Mouse (Mus musculus): ENCODE measurements around the gene Pou2f1. TPM values are rescaled to one million over a fixed set of nuclear protein-coding genes. Genes with fewer than 3 reads are reported as not detected.

The Pou2f1 gene
- polyA plus RNA-seq, 1 experiment from 2014 or later = 3.4 TPM

GRCm38 (mm10) chr1:165875520-165876284 lies 126.8 kb downstream of the Pou2f1 start:
- WGBS (ENCODE audit: insufficient replicate concordance) = 62% methylated on average over 6 of the region's 6 CpGs
- H3K9ac ChIP-seq (replicated peaks) = no peak overlapping the region
- no peak for TF ChIP-seq EP300 (IDR thresholded peaks at IDR 0.05; ENCODE audit: low read depth)
- TF ChIP-seq CTCF (IDR thresholded peaks at IDR 0.05; ENCODE audit: low read depth) = no peak
- H3K4me2 ChIP-seq (ENCODE audit: low read depth, low read length) = no peak overlapping the region
- DNase-seq = no peak
- no peaks in the 10 kb centered on the region for H3K4me1 ChIP-seq (ENCODE audit: insufficient read depth)
- H3K27me3 ChIP-seq (ENCODE audit: insufficient read depth, low read length) = no peaks in the 10 kb centered on the region
- H3K36me3 ChIP-seq (replicated peaks; ENCODE audit: insufficient read depth, low read length) = peaks cover 22% of the 10 kb centered on the region
- no peak overlapping the region for H3K27ac ChIP-seq (ENCODE audit: low read depth)
- H3K9me3 ChIP-seq (ENCODE audit: low read length) = no peaks in the 10 kb centered on the region
- no peak for ATAC-seq
- no peak overlapping the region for H3K4me3 ChIP-seq (ENCODE audit: low read depth, low read length)

- Histone ChIP-seq H3K9ac (replicated peaks) (no peak overlapping the region), H3K27ac (ENCODE audit: low read depth) (no peak overlapping the region), H3K4me2 (ENCODE audit: low read depth, low read length) (no peak overlapping the region), H3K27me3 (ENCODE audit: insufficient read depth, low read length) (no peaks in the 10 kb centered on the region), H3K36me3 (replicated peaks; ENCODE audit: insufficient read depth, low read length) (peaks cover 19% of the 10 kb centered on the region), H3K4me3 (ENCODE audit: low read depth, low read length) (no peak overlapping the region), H3K9me3 (ENCODE audit: low read length) (no peaks in the 10 kb centered on the region), H3K4me1 (ENCODE audit: insufficient read depth) (no peaks in the 10 kb centered on the region)
- ATAC-seq = no peak
- no peak for TF ChIP-seq CTCF (IDR thresholded peaks at IDR 0.05; ENCODE audit: low read depth)
- no peak for TF ChIP-seq EP300 (IDR thresholded peaks at IDR 0.05; ENCODE audit: low read depth)
- DNase-seq = no peak
- 67% methylated on average over 8 of the region's 8 CpGs for WGBS (ENCODE audit: insufficient replicate concordance)
Measured at GRCm38 (mm10) chr1:165874645-165875044, 127.8 kb downstream of the Pou2f1 start.

DNA sequence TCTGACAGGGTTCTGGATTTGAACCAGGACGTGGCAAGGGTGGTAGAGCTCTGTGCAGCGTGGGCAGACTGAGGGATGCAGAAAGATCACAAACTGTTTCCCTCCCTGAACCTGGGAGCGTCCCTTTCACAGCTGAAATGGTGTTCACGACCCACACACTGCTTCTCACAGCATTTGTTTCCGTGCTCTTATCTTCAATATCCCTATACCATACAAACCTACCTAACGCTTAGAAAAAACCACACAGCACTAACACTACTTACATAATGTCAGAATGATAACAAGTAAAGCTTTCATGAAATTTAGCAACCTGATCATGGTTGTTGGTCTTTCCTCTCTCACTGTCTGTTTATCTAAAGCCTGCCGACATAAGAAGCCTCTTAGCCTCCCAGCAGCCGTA lies 133.8 kb downstream of the Pou2f1 start:
- Histone ChIP-seq H3K9ac (replicated peaks) (no peak overlapping the region), H3K27ac (ENCODE audit: low read depth) (no peak overlapping the region), H3K4me2 (ENCODE audit: low read depth, low read length) (no peak overlapping the region), H3K36me3 (replicated peaks; ENCODE audit: insufficient read depth, low read length) (0 out of 2 replicates have a peak, but pooled peaks cover 2% of the 10 kb centered on the region), H3K9me3 (ENCODE audit: low read length) (no peaks in the 10 kb centered on the region), H3K27me3 (ENCODE audit: insufficient read depth, low read length) (no peaks in the 10 kb centered on the region), H3K4me1 (ENCODE audit: insufficient read depth) (0 out of 2 replicates have a peak, but pooled peaks cover 2% of the 10 kb centered on the region), H3K4me3 (ENCODE audit: low read depth, low read length) (no peak overlapping the region)
- DNase-seq = no peak
- WGBS (ENCODE audit: insufficient replicate concordance) = 55% methylated on average over 8 of the region's 8 CpGs
- TF ChIP-seq CTCF (IDR thresholded peaks at IDR 0.05; ENCODE audit: low read depth) (no peak), EP300 (IDR thresholded peaks at IDR 0.05; ENCODE audit: low read depth) (no peak)
- no peak for ATAC-seq

- TF ChIP-seq EP300 (IDR thresholded peaks at IDR 0.05; ENCODE audit: low read depth) (no peak), CTCF (IDR thresholded peaks at IDR 0.05; ENCODE audit: low read depth) (no peak)
- Histone ChIP-seq H3K4me1 (ENCODE audit: insufficient read depth) (0 out of 2 replicates have a peak, but pooled peaks cover 2% of the 10 kb centered on the region), H3K36me3 (replicated peaks; ENCODE audit: insufficient read depth, low read length) (0 out of 2 replicates have a peak, but pooled peaks cover 2% of the 10 kb centered on the region), H3K27me3 (ENCODE audit: insufficient read depth, low read length) (no peaks in the 10 kb centered on the region), H3K9me3 (ENCODE audit: low read length) (no peaks in the 10 kb centered on the region), H3K4me3 (ENCODE audit: low read depth, low read length) (no peak overlapping the region), H3K4me2 (ENCODE audit: low read depth, low read length) (no peak overlapping the region), H3K9ac (replicated peaks) (no peak overlapping the region), H3K27ac (ENCODE audit: low read depth) (no peak overlapping the region)
- 69% methylated on average over 5 of the region's 5 CpGs for WGBS (ENCODE audit: insufficient replicate concordance)
- DNase-seq = no peak
- ATAC-seq = no peak
Measured at GRCm38 (mm10) chr1:165866630-165867280, 135.7 kb downstream of the Pou2f1 start.

DNA sequence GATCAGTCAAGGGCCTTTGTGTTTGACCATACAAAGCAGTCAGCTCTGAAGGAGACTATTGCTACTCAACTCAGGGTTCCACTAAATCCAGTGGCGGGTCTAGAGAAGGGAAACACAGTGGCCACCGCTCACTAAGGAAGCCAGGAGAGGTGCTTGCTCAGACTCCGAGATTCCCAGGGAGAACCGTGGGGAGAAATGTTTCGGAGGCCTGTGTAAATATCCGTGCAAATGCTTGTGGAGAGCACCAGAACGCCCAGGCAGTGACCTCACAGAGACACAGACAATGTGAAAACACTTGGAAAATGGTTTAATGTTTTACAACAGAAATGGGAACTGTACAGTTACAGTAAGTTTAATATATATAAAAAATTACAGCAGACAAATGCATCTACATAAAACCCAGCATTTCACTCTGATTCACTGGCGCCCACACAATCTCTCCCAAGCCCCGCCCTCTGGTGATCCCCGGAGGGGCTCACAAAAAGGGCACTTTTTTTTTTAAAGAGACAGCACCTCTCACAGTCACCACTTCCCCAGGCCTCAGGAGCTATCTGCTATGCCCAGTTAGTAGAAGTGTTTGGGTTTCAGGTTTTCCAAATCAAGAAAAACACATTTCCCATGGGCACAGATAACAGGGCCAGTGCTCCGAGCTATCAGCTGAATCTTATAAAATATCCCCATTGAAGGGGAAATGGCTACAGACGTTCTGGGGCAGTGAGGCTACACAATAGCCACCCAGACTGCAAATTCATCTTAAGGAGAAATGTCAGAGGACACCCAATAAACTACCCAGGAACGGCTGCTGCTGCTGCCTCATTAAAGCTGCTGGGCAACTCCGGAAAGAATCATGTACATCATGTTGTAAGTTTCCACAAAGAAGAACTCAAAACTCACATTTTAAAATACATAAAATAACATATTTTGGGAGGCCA lies 137.3 kb downstream of the Pou2f1 start:
- Histone ChIP-seq H3K27ac (ENCODE audit: low read depth) (no peak overlapping the region), H3K27me3 (ENCODE audit: insufficient read depth, low read length) (no peaks in the 10 kb centered on the region), H3K9me3 (ENCODE audit: low read length) (no peaks in the 10 kb centered on the region), H3K4me3 (ENCODE audit: low read depth, low read length) (no peak overlapping the region), H3K4me2 (ENCODE audit: low read depth, low read length) (no peak overlapping the region; the same call in 1 of the 2 replicates), H3K4me1 (ENCODE audit: insufficient read depth) (0 out of 2 replicates have a peak, but pooled peaks cover 2% of the 10 kb centered on the region), H3K9ac (replicated peaks) (no peak overlapping the region), H3K36me3 (replicated peaks; ENCODE audit: insufficient read depth, low read length) (0 out of 2 replicates have a peak, but pooled peaks cover 2% of the 10 kb centered on the region)
- 50% methylated on average over 14 of the region's 14 CpGs for WGBS (ENCODE audit: insufficient replicate concordance)
- ATAC-seq (no peak), DNase-seq (no peak)
- TF ChIP-seq CTCF (IDR thresholded peaks at IDR 0.05; ENCODE audit: low read depth) = no peak
- no peak for TF ChIP-seq EP300 (IDR thresholded peaks at IDR 0.05; ENCODE audit: low read depth)

All from liver, postnatal 0 days (tissue).